Mouse (Mus musculus) stomach, postnatal 0 days (tissue): ENCODE data around the gene Rabgef1. TPM values are rescaled to one million over a fixed set of nuclear protein-coding genes. Genes with fewer than 3 reads are reported as not detected.

Experiments used
- ATAC-seq: fragments of 200-750 bp; cut with Nextera tagmentation; 2 replicates; pipeline ENCODE4 v1.8.0; 2017; ENCODE audit not compliant: low FRiP score, low TSS enrichment
- DNase-seq: peaks from one replicate; pipeline ENCODE4 v3.0.0-alpha.2; 2016; ENCODE audit warnings: low spot score
- H3K27ac ChIP-seq: fragments of 300-500 bp; sonication (generic); replicated peaks from 2 replicates; pipeline ENCODE4 v1.5.1; 2014; ENCODE audit warnings: mild to moderate bottlenecking, control low read depth
- H3K27me3 ChIP-seq: fragments of 300-500 bp; sonication (generic); 2 replicates; pipeline ENCODE4 v1.6.1; 2014; ENCODE audit warnings: low read length; ENCODE audit not compliant: control insufficient read depth, insufficient read depth
- H3K36me3 ChIP-seq: fragments of 300-500 bp; sonication (generic); 2 replicates; pipeline ENCODE4 v1.6.1; 2014; ENCODE audit warnings: low read length, mixed read lengths; ENCODE audit not compliant: control insufficient read depth, insufficient read depth
- H3K4me1 ChIP-seq: fragments of 300-500 bp; sonication (generic); replicated peaks from 2 replicates; pipeline ENCODE4 v1.6.1; 2014; ENCODE audit warnings: antibody characterized with exemption; ENCODE audit not compliant: control insufficient read depth, insufficient read depth
- H3K4me2 ChIP-seq: fragments of 300-500 bp; sonication (generic); replicated peaks from 2 replicates; pipeline ENCODE4 v1.6.1; 2014; ENCODE audit warnings: low read depth, mild to moderate bottlenecking, control low read depth, moderate library complexity
- H3K4me3 ChIP-seq: fragments of 300-500 bp; sonication (generic); 2 replicates; pipeline ENCODE4 v1.5.1; 2014; ENCODE audit warnings: low read depth, low read length, control low read depth
- H3K9ac ChIP-seq: fragments of 300-500 bp; sonication (generic); 2 replicates; pipeline ENCODE4 v1.6.1; 2014; ENCODE audit warnings: mild to moderate bottlenecking, low read length, control low read depth, mixed read lengths
- H3K9me3 ChIP-seq: fragments of 300-500 bp; sonication (generic); 2 replicates; pipeline ENCODE4 v1.6.1; 2016; ENCODE audit warnings: low read length; ENCODE audit not compliant: control insufficient read depth
- CTCF ChIP-seq: IDR thresholded peaks from 2 replicates; pipeline ENCODE4 v1.5.1; 2016; ENCODE audit warnings: antibody characterized with exemption, low read depth, mild to moderate bottlenecking, moderate library complexity
- EP300 ChIP-seq: optimal IDR thresholded peaks from 2 replicates; pipeline ENCODE3; 2016; ENCODE audit warnings: antibody characterized with exemption
- WGBS: fragments of 180-500 bp; shearing (Covaris S2); extraction: QIAGEN DNeasy Blood & Tissue Kit; methylation state at CpG from one replicate; pipeline ENCODE4 v1.1.7; 2014; 5-methylcytosine and 5-hydroxymethylcytosine counted together
- polyA plus RNA-seq: library from polyadenylated mRNA; unstranded; fragments of >200 nt; fragmentation: Nextera tagmentation; extraction: Ambion mirVana; gene quantifications from 2 replicates; pipeline ENCODE4 v1.2.1, GENCODE M21; 2015

The Rabgef1 gene
- polyA plus RNA-seq, 1 experiment from 2014 or later, result 33.0 TPM

- Histone ChIP-seq H3K27ac (peak overlapping the region; percentile 69; the same call in 1 of the 2 replicates), H3K4me2 (no peak overlapping the region), H3K36me3 (peaks cover 23% of the 10 kb centered on the region; the same call in 1 of the 2 replicates), H3K27me3 (no peaks in the 10 kb centered on the region), H3K4me1 (no peaks in the 10 kb centered on the region), H3K9me3 (no peaks in the 10 kb centered on the region), H3K4me3 (no peak overlapping the region), H3K9ac (no peak overlapping the region)
- ATAC-seq (peak; percentile 52; the same call in 1 of the 2 replicates), DNase-seq (no peak)
- TF ChIP-seq EP300 (no peak), CTCF (no peak)
- WGBS, result 67% methylated on average over 4 of the region's 4 CpGs
Measured at GRCm38 (mm10) chr5:130207299-130207698, 35.7 kb downstream of the Rabgef1 start.

- WGBS, result 78% methylated on average over 11 of the region's 11 CpGs
- no peak for TF ChIP-seq CTCF
- TF ChIP-seq EP300, result no peak
- H3K27me3 ChIP-seq, result no peaks in the 10 kb centered on the region
- H3K4me3 ChIP-seq, result no peak overlapping the region
- no peak overlapping the region for H3K9ac ChIP-seq
- ATAC-seq, result no peak
- no peaks in the 10 kb centered on the region for H3K4me1 ChIP-seq
- no peaks in the 10 kb centered on the region for H3K9me3 ChIP-seq
- no peak overlapping the region for H3K4me2 ChIP-seq
- no peak for DNase-seq
- H3K27ac ChIP-seq, result no peak overlapping the region
- peaks cover 22% of the 10 kb centered on the region; the same call in 1 of the 2 replicates for H3K36me3 ChIP-seq
Measured at GRCm38 (mm10) chr5:130212956-130213355, 41.4 kb downstream of the Rabgef1 start.

- Histone ChIP-seq H3K9me3 (no peaks in the 10 kb centered on the region), H3K27ac (0 out of 2 replicates have a peak within 1 kb of the TSS, but pooled peaks have one; percentile 24), H3K4me3 (no peak within 1 kb of the TSS), H3K4me2 (no peak within 1 kb of the TSS), H3K36me3 (peaks cover 7% of the 10 kb centered on the region; the same call in 1 of the 2 replicates), H3K27me3 (no peaks in the 10 kb centered on the region), H3K9ac (no peak within 1 kb of the TSS), H3K4me1 (no peaks in the 10 kb centered on the region)
- WGBS, result 73% methylated on average over 7 of the region's 7 CpGs
- TF ChIP-seq EP300, result no peak
- ATAC-seq (no peak), DNase-seq (no peak)
Measured at GRCm38 (mm10) chr5:130216781-130217180, 45.2 kb downstream of the Rabgef1 start, which contains the start of gene Tmem248. TSS of gene Tmem248 (plus strand) at chr5:130217081.

GRCm38 (mm10) chr5:130217406-130217805 is 45.8 kb downstream of the Rabgef1 start:
- ATAC-seq (no peak), DNase-seq (no peak)

GRCm38 (mm10) chr5:130218336-130218735 is 46.7 kb downstream of the Rabgef1 start:
- Histone ChIP-seq H3K9me3 (no peaks in the 10 kb centered on the region), H3K4me3 (no peak overlapping the region), H3K36me3 (peaks cover 4% of the 10 kb centered on the region; the same call in 1 of the 2 replicates), H3K4me1 (peaks cover 3% of the 10 kb centered on the region; the same call in 1 of the 2 replicates), H3K4me2 (no peak overlapping the region), H3K27ac (peak overlapping the region; percentile 53; the same call in 1 of the 2 replicates), H3K27me3 (no peaks in the 10 kb centered on the region), H3K9ac (no peak overlapping the region)
- DNase-seq (no peak), ATAC-seq (peak; percentile 48; the same call in 1 of the 2 replicates)
- 67% methylated on average over 5 of the region's 5 CpGs for WGBS
- TF ChIP-seq CTCF, result no peak
- TF ChIP-seq EP300, result no peak

More at GRCm38 (mm10) chr5:130217406-130217805, 45.8 kb downstream of the Rabgef1 start:
- no peak overlapping the region for H3K4me3 ChIP-seq
- no peaks in the 10 kb centered on the region for H3K27me3 ChIP-seq
- WGBS, result 77% methylated on average over 4 of the region's 4 CpGs
- H3K4me2 ChIP-seq, result no peak overlapping the region
- TF ChIP-seq CTCF (no peak), EP300 (no peak)
- 0 out of 2 replicates have a peak overlapping the region, but pooled peaks have one; percentile 8 for H3K27ac ChIP-seq
- H3K9ac ChIP-seq, result no peak overlapping the region
- H3K36me3 ChIP-seq, result peaks cover 7% of the 10 kb centered on the region; the same call in 1 of the 2 replicates
- no peaks in the 10 kb centered on the region for H3K4me1 ChIP-seq
- no peaks in the 10 kb centered on the region for H3K9me3 ChIP-seq

GRCm38 (mm10) chr5:130221316-130221715 is 49.7 kb downstream of the Rabgef1 start:
- Histone ChIP-seq H3K27ac (no peak overlapping the region; the same call in 1 of the 2 replicates), H3K9ac (no peak overlapping the region), H3K4me3 (peak overlapping the region; percentile 100), H3K27me3 (no peaks in the 10 kb centered on the region), H3K9me3 (no peaks in the 10 kb centered on the region), H3K36me3 (no peaks in the 10 kb centered on the region), H3K4me2 (peak overlapping the region; percentile 62), H3K4me1 (peaks cover 4% of the 10 kb centered on the region; the same call in 1 of the 2 replicates)
- no peak for DNase-seq
- 46% methylated on average over 2 of the region's 2 CpGs for WGBS
- TF ChIP-seq EP300 (no peak), CTCF (no peak)
- ATAC-seq, result no peak
